Mouse (Mus musculus): ENCODE measurements at regions not wholly inside any gene's neighbourhood (a gene's known extent, or its start where the extent isn't known, plus 50 kb on each side); places are given as distances from the start of the nearest gene placed in this dataset.

DNA sequence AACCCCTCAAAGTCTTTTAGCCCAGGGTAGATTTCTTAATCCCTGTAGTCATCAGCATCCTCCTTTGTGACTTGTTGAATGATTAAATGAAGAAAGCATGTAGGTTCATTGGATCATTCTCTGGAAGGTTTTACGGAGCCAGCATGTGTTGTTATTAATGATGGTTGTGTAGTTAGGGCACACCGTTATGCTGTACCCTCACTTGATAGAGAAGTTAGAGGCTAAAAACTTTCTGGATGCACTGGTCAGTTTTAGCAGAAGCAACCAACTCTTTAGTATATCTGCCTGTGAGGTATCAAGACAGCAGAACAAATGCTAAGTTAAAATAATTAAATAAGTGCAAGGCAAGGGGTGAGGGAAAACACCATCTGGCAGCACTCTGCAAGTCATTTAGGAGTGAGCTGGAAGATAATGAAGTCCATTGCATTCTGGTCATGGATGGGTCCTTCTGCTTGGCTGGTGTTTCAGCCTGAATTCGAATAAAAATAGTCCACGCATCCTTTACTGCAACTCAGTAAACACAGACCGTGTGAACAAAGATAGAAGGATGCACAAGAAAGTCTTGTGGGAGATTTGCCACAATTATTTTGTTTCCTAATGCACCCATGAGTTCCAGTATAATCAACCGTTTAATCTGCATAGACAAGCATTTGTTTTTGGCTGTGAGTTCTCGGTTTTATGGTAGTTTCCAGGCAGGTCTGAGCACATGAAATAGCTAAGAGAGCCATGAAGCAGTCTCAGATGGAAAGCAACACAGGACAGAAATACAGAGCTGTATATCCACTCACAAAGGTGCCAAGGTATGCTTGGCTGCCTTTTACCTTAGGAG is 191.4 kb downstream of the Ube2e3 start:
- H3K9me3 ChIP-seq (replicated peaks; ENCODE audit: low read length) = no peaks in the 10 kb centered on the region
- H3K27ac ChIP-seq (ENCODE audit: insufficient read depth, low read depth) = peak overlapping the region; percentile 99
- peak overlapping the region in 1 of 3 experiments; percentile 30 for H3K4me3 ChIP-seq (replicated peaks in 1 of 3; ENCODE audit: low read depth in 2 of 3, low read length in 2 of 3, poor library complexity in 1 of 3)
- TF ChIP-seq IRF4 (IDR thresholded peaks at IDR 0.05; ENCODE audit: low read depth, low read length) (peak; percentile 9; the same call in 1 of the 2 replicates), TCF12 (IDR thresholded peaks at IDR 0.05; ENCODE audit: low read depth, low read length) (0 out of 2 replicates have a peak, but pooled peaks have one; percentile 28), MAX (IDR thresholded peaks at IDR 0.05; ENCODE audit: low read length) (0 out of 2 replicates have a peak, but pooled peaks have one; percentile 9), BHLHE40 (IDR thresholded peaks at IDR 0.05; ENCODE audit: low read depth, low read length) (peak; percentile 6; the same call in 1 of the 2 replicates), EP300 (IDR thresholded peaks at IDR 0.05; ENCODE audit: low read length) (no peak; the same call in 1 of the 2 replicates), UBTF (IDR thresholded peaks at IDR 0.05; ENCODE audit: low read depth, low read length) (no peak), JUN (IDR thresholded peaks at IDR 0.05; ENCODE audit: insufficient read depth, low read depth, low read length) (no peak)
- peaks cover 35 to 89% of the 10 kb centered on the region in 2 experiments for H3K4me1 ChIP-seq (ENCODE audit: control insufficient read depth in 1 of 2, insufficient read depth in 2 of 2)
- H3K4me2 ChIP-seq (ENCODE audit: insufficient read depth, low read depth, poor library complexity, severe bottlenecking) = peak overlapping the region; percentile 68
- no peak for DNase-seq (ENCODE audit: extremely low read depth)
- in situ Hi-C loops (cut with MboI; ENCODE audit: low pct_ligation_motif_present, low pct_unique_long_range_greater_than_20kb, low sequenced_read_pairs) = no loop called here
- dilution Hi-C loops (cut with MboI; ENCODE audit: extremely low pct_ligation_motif_present, extremely low pct_unique_long_range_greater_than_20kb, low sequenced_read_pairs) = no loop called here
- H3K36me3 ChIP-seq (replicated peaks in 1 of 2; ENCODE audit: control insufficient read depth in 1 of 2, insufficient read depth in 1 of 2, low read length in 1 of 2) = no peaks in the 10 kb centered on the region
- no peaks in the 10 kb centered on the region for H3K27me3 ChIP-seq (replicated peaks)
- peak overlapping the region; percentile 80 for H3K9ac ChIP-seq (ENCODE audit: insufficient read depth, low read depth)
- no peaks in the 10 kb centered on the region for H3K79me2 ChIP-seq (replicated peaks; ENCODE audit: control insufficient read depth, extremely low read depth, insufficient read depth, poor library complexity, severe bottlenecking)

DNA sequence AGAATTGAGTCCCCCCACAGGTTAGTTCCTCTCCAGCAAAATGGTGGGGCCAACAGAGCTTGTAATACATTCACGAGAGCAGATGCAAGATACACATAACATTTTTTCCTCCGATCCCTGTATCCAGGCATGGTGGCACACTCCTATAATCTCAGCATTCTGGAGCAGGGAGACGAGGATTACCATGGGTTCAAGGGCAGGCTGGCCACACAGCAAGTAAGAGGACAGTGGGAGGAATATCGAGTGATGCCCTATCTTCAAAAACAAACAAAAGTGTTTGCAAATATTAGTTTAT is 192.0 kb downstream of the Ube2e3 start:
- Histone ChIP-seq H3K4me2 (ENCODE audit: insufficient read depth, low read depth, poor library complexity, severe bottlenecking) (peak overlapping the region; percentile 68), H3K9me3 (replicated peaks; ENCODE audit: low read length) (no peaks in the 10 kb centered on the region), H3K4me3 (replicated peaks in 1 of 3; ENCODE audit: low read depth in 2 of 3, low read length in 2 of 3, poor library complexity in 1 of 3) (peak overlapping the region in 1 of 3 experiments; percentile 30), H3K79me2 (replicated peaks; ENCODE audit: control insufficient read depth, extremely low read depth, insufficient read depth, poor library complexity, severe bottlenecking) (no peaks in the 10 kb centered on the region), H3K36me3 (replicated peaks in 1 of 2; ENCODE audit: control insufficient read depth in 1 of 2, insufficient read depth in 1 of 2, low read length in 1 of 2) (no peaks in the 10 kb centered on the region), H3K27ac (ENCODE audit: insufficient read depth, low read depth) (peak overlapping the region; percentile 99), H3K9ac (ENCODE audit: insufficient read depth, low read depth) (peak overlapping the region; percentile 80), H3K4me1 (ENCODE audit: control insufficient read depth in 1 of 2, insufficient read depth in 2 of 2) (peaks cover 35 to 90% of the 10 kb centered on the region in 2 experiments), H3K27me3 (replicated peaks) (no peaks in the 10 kb centered on the region)
- in situ Hi-C loops (cut with MboI; ENCODE audit: low pct_ligation_motif_present, low pct_unique_long_range_greater_than_20kb, low sequenced_read_pairs) = loop anchor here (5.0 kb wide), 1 partner anchor 98 kb away; no protein-coding TSS in a partner anchor
- no peak; the same call in 1 of the 2 replicates for TF ChIP-seq POLR2A (IDR thresholded peaks at IDR 0.05; ENCODE audit: low read depth, low read length)
- TF ChIP-seq CTCF (conservative IDR thresholded peaks at IDR 0.05 in 1 of 2, IDR thresholded peaks at IDR 0.05 in 1 of 2; ENCODE audit: low read depth in 2 of 2, low read length in 2 of 2) = no peak
- no peak for TF ChIP-seq GABPA (IDR thresholded peaks at IDR 0.05; ENCODE audit: insufficient replicate concordance, low read depth, low read length)
- dilution Hi-C loops (cut with MboI; ENCODE audit: extremely low pct_ligation_motif_present, extremely low pct_unique_long_range_greater_than_20kb, low sequenced_read_pairs) = no loop called here
- DNase-seq (ENCODE audit: extremely low read depth) = peak; percentile 30

DNA sequence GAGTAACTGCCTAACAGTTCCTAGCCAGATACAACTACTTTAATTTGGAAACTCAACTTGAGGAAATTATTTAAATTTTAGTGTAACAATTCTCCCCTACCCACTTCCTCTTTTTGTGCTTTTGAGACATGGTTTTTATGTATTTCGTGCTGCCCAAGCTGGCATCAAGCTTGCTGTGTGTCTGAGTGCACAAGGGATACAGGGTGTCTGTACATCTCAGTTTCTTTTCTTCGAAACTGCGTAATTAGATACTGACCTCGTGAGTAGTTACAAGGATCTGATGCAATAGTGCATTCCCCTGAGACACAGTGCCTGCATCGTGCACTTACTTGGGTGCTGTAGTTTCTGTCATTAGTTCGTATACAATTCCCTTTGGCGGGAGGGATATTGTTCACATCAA is 192.4 kb downstream of the Ube2e3 start:
- Histone ChIP-seq H3K4me2 (ENCODE audit: insufficient read depth, low read depth, poor library complexity, severe bottlenecking) (peak overlapping the region; percentile 63; the same call in 1 of the 2 replicates), H3K4me1 (ENCODE audit: control insufficient read depth in 1 of 2, insufficient read depth in 2 of 2) (peaks cover 38 to 90% of the 10 kb centered on the region in 2 experiments), H3K79me2 (replicated peaks; ENCODE audit: control insufficient read depth, extremely low read depth, insufficient read depth, poor library complexity, severe bottlenecking) (no peaks in the 10 kb centered on the region), H3K9me3 (replicated peaks; ENCODE audit: low read length) (no peaks in the 10 kb centered on the region), H3K4me3 (replicated peaks in 1 of 3; ENCODE audit: low read depth in 2 of 3, low read length in 2 of 3, poor library complexity in 1 of 3) (no peak overlapping the region), H3K27me3 (replicated peaks) (no peaks in the 10 kb centered on the region), H3K36me3 (replicated peaks in 1 of 2; ENCODE audit: control insufficient read depth in 1 of 2, insufficient read depth in 1 of 2, low read length in 1 of 2) (no peaks in the 10 kb centered on the region), H3K9ac (ENCODE audit: insufficient read depth, low read depth) (peak overlapping the region; percentile 77), H3K27ac (ENCODE audit: insufficient read depth, low read depth) (peak overlapping the region; percentile 80)
- DNase-seq (ENCODE audit: extremely low read depth) = peak; percentile 97
- in situ Hi-C loops (cut with MboI; ENCODE audit: low pct_ligation_motif_present, low pct_unique_long_range_greater_than_20kb, low sequenced_read_pairs) (loop anchor here (5.0 kb wide), 1 partner anchor 98 kb away; no protein-coding TSS in a partner anchor), dilution Hi-C loops (cut with MboI; ENCODE audit: extremely low pct_ligation_motif_present, extremely low pct_unique_long_range_greater_than_20kb, low sequenced_read_pairs) (no loop called here)
- peak; percentile 92 for TF ChIP-seq MAX (IDR thresholded peaks at IDR 0.05; ENCODE audit: low read length)
- peak; percentile 89 for TF ChIP-seq EP300 (IDR thresholded peaks at IDR 0.05; ENCODE audit: low read length)
- TF ChIP-seq CHD1 (IDR thresholded peaks at IDR 0.05; ENCODE audit: low read depth, low read length) = no peak
- TF ChIP-seq HCFC1 (IDR thresholded peaks at IDR 0.05; ENCODE audit: low read depth, low read length) = 0 out of 2 replicates have a peak, but pooled peaks have one; percentile 28
- TF ChIP-seq USF2 (conservative IDR thresholded peaks at IDR 0.05; ENCODE audit: low read depth, low read length) = no peak
- no peak for TF ChIP-seq NELFE (IDR thresholded peaks at IDR 0.05; ENCODE audit: low read depth, low read length)
- no peak for TF ChIP-seq USF1 (IDR thresholded peaks at IDR 0.05; ENCODE audit: low read depth, low read length)
- no peak for TF ChIP-seq ZKSCAN1 (IDR thresholded peaks at IDR 0.05; ENCODE audit: borderline replicate concordance, low read depth, low read length)
- TF ChIP-seq CHD2 (IDR thresholded peaks at IDR 0.05; ENCODE audit: low read length) = no peak; the same call in 1 of the 2 replicates
- no peak for TF ChIP-seq ELF1 (IDR thresholded peaks at IDR 0.05; ENCODE audit: low read depth, low read length)
- TF ChIP-seq MAZ (IDR thresholded peaks at IDR 0.05; ENCODE audit: low read depth, low read length) = no peak
- TF ChIP-seq POLR2AphosphoS2 (IDR thresholded peaks at IDR 0.05; ENCODE audit: low read depth, low read length) = no peak
- peak; percentile 88 for TF ChIP-seq TBP (conservative IDR thresholded peaks at IDR 0.05; ENCODE audit: low read depth, low read length)
- peak; percentile 32 for TF ChIP-seq RAD21 (IDR thresholded peaks at IDR 0.05; ENCODE audit: low read depth, low read length)
- 0 out of 2 replicates have a peak, but pooled peaks have one; percentile 0 for TF ChIP-seq ZMIZ1 (IDR thresholded peaks at IDR 0.05; ENCODE audit: low read depth, low read length)
- peak; percentile 79 for TF ChIP-seq KAT2A (IDR thresholded peaks at IDR 0.05; ENCODE audit: insufficient replicate concordance, low read length)
